Mouse (Mus musculus) gastrocnemius, postnatal 10 days (tissue): ENCODE data around the gene Dmrt1. TPM values are rescaled to one million over a fixed set of nuclear protein-coding genes. Genes with fewer than 3 reads are reported as not detected.

ENCODE experiments used
- DNase-seq: peaks from one replicate; pipeline ENCODE4 v3.0.0; 2021; ENCODE audit warnings: mixed read lengths
- total RNA-seq, 2 experiments: library from RNA; stranded (reverse); gene quantifications; 2 replicates each; pipeline ENCODE4 v1.2.3; 2021

The Dmrt1 gene
- total RNA-seq, 2 experiments from 2014 or later, result not detected

GRCm38 (mm10) chr19:25569778-25570177 lies 64.4 kb downstream of the Dmrt1 start:
- DNase-seq, result no peak

GRCm38 (mm10) chr19:25574431-25574830 lies 69.0 kb downstream of the Dmrt1 start:
- no peak for DNase-seq

- DNase-seq, result no peak
Observed at GRCm38 (mm10) chr19:25574981-25575814, 69.8 kb downstream of the Dmrt1 start.

GRCm38 (mm10) chr19:25578358-25578757 lies 72.9 kb downstream of the Dmrt1 start:
- no peak for DNase-seq

GRCm38 (mm10) chr19:25579440-25579839 lies 74.0 kb downstream of the Dmrt1 start:
- no peak for DNase-seq

GRCm38 (mm10) chr19:25597717-25598232 lies 92.4 kb downstream of the Dmrt1 start:
- no peak for DNase-seq

- DNase-seq, result no peak
Observed at GRCm38 (mm10) chr19:25598626-25599025, 93.2 kb downstream of the Dmrt1 start.

- no peak for DNase-seq
Observed at GRCm38 (mm10) chr19:25601966-25602365, 96.5 kb downstream of the Dmrt1 start.

GRCm38 (mm10) chr19:25607461-25608205 lies 102.2 kb downstream of the Dmrt1 start:
- DNase-seq, result no peak

- DNase-seq, result no peak
Observed at GRCm38 (mm10) chr19:25608206-25608580, 102.8 kb downstream of the Dmrt1 start.

GRCm38 (mm10) chr19:25608961-25609850 lies 103.8 kb downstream of the Dmrt1 start:
- no peak for DNase-seq

- DNase-seq, result no peak
Observed at GRCm38 (mm10) chr19:25610015-25610410, 104.6 kb downstream of the Dmrt1 start, which contains the start of gene Dmrt3. TSS of gene Dmrt3 (plus strand) at chr19:25610301.

- DNase-seq, result peak; percentile 26
Observed at GRCm38 (mm10) chr19:25610411-25611111, 105.1 kb downstream of the Dmrt1 start.

GRCm38 (mm10) chr19:25611116-25611515 lies 105.7 kb downstream of the Dmrt1 start:
- DNase-seq, result no peak

- DNase-seq, result no peak
Observed at GRCm38 (mm10) chr19:25611876-25612805, 106.7 kb downstream of the Dmrt1 start.

GRCm38 (mm10) chr19:25612806-25613295 lies 107.4 kb downstream of the Dmrt1 start:
- DNase-seq, result no peak

- no peak for DNase-seq
Observed at GRCm38 (mm10) chr19:25613476-25614300, 108.3 kb downstream of the Dmrt1 start.

GRCm38 (mm10) chr19:25615889-25616288 lies 110.5 kb downstream of the Dmrt1 start:
- DNase-seq, result no peak
